Mouse (Mus musculus) hindbrain, embryonic 10.5 days (tissue): ENCODE results near the gene Sec24d. TPM values are rescaled to one million over a fixed set of nuclear protein-coding genes. Genes with fewer than 3 reads are reported as not detected.

Source experiments
- DNase-seq: peaks from one replicate; pipeline ENCODE4 v3.0.0-alpha.2; 2017; ENCODE audit warnings: low spot score
- H3K27ac ChIP-seq: fragments of 300-500 bp; sonication (generic); 2 replicates; pipeline ENCODE4 v1.5.1; 2016; ENCODE audit warnings: mild to moderate bottlenecking, moderate library complexity
- H3K27me3 ChIP-seq: fragments of 300-500 bp; sonication (generic); 2 replicates; pipeline ENCODE4 v1.6.1; 2016; ENCODE audit warnings: mild to moderate bottlenecking; ENCODE audit not compliant: poor library complexity, insufficient read depth, severe bottlenecking
- H3K36me3 ChIP-seq: fragments of 300-500 bp; sonication (generic); 2 replicates; pipeline ENCODE4 v1.6.1; 2016; ENCODE audit warnings: mild to moderate bottlenecking, moderate library complexity
- H3K4me1 ChIP-seq: fragments of 300-500 bp; sonication (generic); replicated peaks from 2 replicates; pipeline ENCODE4 v1.6.1; 2016; ENCODE audit warnings: mild to moderate bottlenecking
- H3K4me3 ChIP-seq: fragments of 300-500 bp; sonication (generic); 2 replicates; pipeline ENCODE4 v1.5.1; 2016; ENCODE audit warnings: mild to moderate bottlenecking, moderate library complexity
- H3K9me3 ChIP-seq: fragments of 300-500 bp; sonication (generic); 2 replicates; pipeline ENCODE4 v1.6.1; 2016; ENCODE audit warnings: mild to moderate bottlenecking, moderate library complexity
- WGBS: fragments of 180-500 bp; shearing (Covaris S2); methylation state at CpG from one replicate; pipeline ENCODE4 v1.1.7; 2016; 5-methylcytosine and 5-hydroxymethylcytosine counted together
- polyA plus RNA-seq: library from polyadenylated mRNA; unstranded; fragments of >200 nt; fragmentation: Nextera tagmentation; extraction: Ambion mirVana; gene quantifications from 2 replicates; pipeline ENCODE4 v1.2.1, GENCODE M21; 2016

The Sec24d gene
- polyA plus RNA-seq, 1 experiment from 2014 or later, result 20.1 TPM

- DNase-seq, result no peak
- WGBS, result 87% methylated on average over 4 of the region's 4 CpGs
- H3K27ac ChIP-seq, result no peak overlapping the region
- no peaks in the 10 kb centered on the region for H3K36me3 ChIP-seq
- H3K27me3 ChIP-seq, result no peaks in the 10 kb centered on the region
- no peaks in the 10 kb centered on the region for H3K4me1 ChIP-seq
- no peaks in the 10 kb centered on the region for H3K9me3 ChIP-seq
- H3K4me3 ChIP-seq, result no peak overlapping the region
Observed at GRCm38 (mm10) chr3:123258709-123259108, 8.5 kb upstream of the Sec24d start.

GRCm38 (mm10) chr3:123264706-123265105, 2.5 kb upstream of the Sec24d start:
- Histone ChIP-seq H3K4me1 (peaks cover 13% of the 10 kb centered on the region), H3K27me3 (peaks cover 46% of the 10 kb centered on the region), H3K36me3 (no peaks in the 10 kb centered on the region), H3K4me3 (peak overlapping the region; percentile 24; the same call in 1 of the 2 replicates), H3K27ac (no peak overlapping the region), H3K9me3 (no peaks in the 10 kb centered on the region)
- WGBS, result 60% methylated on average over 6 of the region's 6 CpGs
- DNase-seq, result no peak

GRCm38 (mm10) chr3:123267741-123268201, 516 bp downstream of the Sec24d start:
- H3K4me3 ChIP-seq, result peak overlapping the region; percentile 83
- H3K27me3 ChIP-seq, result peaks cover 46% of the 10 kb centered on the region
- H3K36me3 ChIP-seq, result no peaks in the 10 kb centered on the region
- DNase-seq, result peak; percentile 54
- peaks cover 13% of the 10 kb centered on the region for H3K4me1 ChIP-seq
- H3K27ac ChIP-seq, result peak overlapping the region; percentile 80
- H3K9me3 ChIP-seq, result no peaks in the 10 kb centered on the region
- under 1% methylated on average over 25 of the region's 25 CpGs for WGBS

- Histone ChIP-seq H3K9me3 (peaks cover 2% of the 10 kb centered on the region; the same call in 1 of the 2 replicates), H3K27me3 (no peaks in the 10 kb centered on the region), H3K27ac (no peak overlapping the region), H3K36me3 (no peaks in the 10 kb centered on the region), H3K4me3 (no peak overlapping the region), H3K4me1 (no peaks in the 10 kb centered on the region)
- no peak for DNase-seq
- 84% methylated on average over 12 of the region's 12 CpGs for WGBS
Observed at GRCm38 (mm10) chr3:123282866-123283615, 15.8 kb downstream of the Sec24d start.

- no peak for DNase-seq
- Histone ChIP-seq H3K36me3 (no peaks in the 10 kb centered on the region), H3K4me1 (peaks cover 2% of the 10 kb centered on the region; the same call in 1 of the 2 replicates), H3K4me3 (no peak overlapping the region), H3K9me3 (peaks cover 2% of the 10 kb centered on the region; the same call in 1 of the 2 replicates), H3K27ac (no peak overlapping the region), H3K27me3 (no peaks in the 10 kb centered on the region)
- WGBS, result 93% methylated on average over 5 of the region's 5 CpGs
Observed at GRCm38 (mm10) chr3:123284284-123284683, 17.0 kb downstream of the Sec24d start.

- peaks cover 2% of the 10 kb centered on the region; the same call in 1 of the 2 replicates for H3K9me3 ChIP-seq
- H3K27me3 ChIP-seq, result no peaks in the 10 kb centered on the region
- no peaks in the 10 kb centered on the region for H3K36me3 ChIP-seq
- H3K4me1 ChIP-seq, result peaks cover 4% of the 10 kb centered on the region; the same call in 1 of the 2 replicates
- no peak overlapping the region for H3K4me3 ChIP-seq
- no peak for DNase-seq
- H3K27ac ChIP-seq, result no peak overlapping the region
Observed at GRCm38 (mm10) chr3:123285649-123286048, 18.4 kb downstream of the Sec24d start.

- 55% methylated on average over 9 of the region's 9 CpGs for WGBS
Observed at GRCm38 (mm10) chr3:123288856-123289570, 21.8 kb downstream of the Sec24d start.

GRCm38 (mm10) chr3:123291670-123292069, 24.4 kb downstream of the Sec24d start:
- DNase-seq, result no peak
- Histone ChIP-seq H3K4me3 (no peak overlapping the region), H3K4me1 (peaks cover 8% of the 10 kb centered on the region; the same call in 1 of the 2 replicates), H3K9me3 (no peaks in the 10 kb centered on the region), H3K27me3 (no peaks in the 10 kb centered on the region), H3K36me3 (peaks cover 6% of the 10 kb centered on the region; the same call in 1 of the 2 replicates), H3K27ac (no peak overlapping the region)

More at GRCm38 (mm10) chr3:123288856-123289570, 21.8 kb downstream of the Sec24d start:
- Histone ChIP-seq H3K9me3 (peaks cover 2% of the 10 kb centered on the region; the same call in 1 of the 2 replicates), H3K27me3 (no peaks in the 10 kb centered on the region), H3K36me3 (peaks cover 4% of the 10 kb centered on the region; the same call in 1 of the 2 replicates), H3K4me1 (peaks cover 4% of the 10 kb centered on the region; the same call in 1 of the 2 replicates), H3K4me3 (no peak overlapping the region), H3K27ac (no peak overlapping the region)
- no peak for DNase-seq

GRCm38 (mm10) chr3:123296654-123297053, 29.4 kb downstream of the Sec24d start:
- peaks cover 6% of the 10 kb centered on the region; the same call in 1 of the 2 replicates for H3K36me3 ChIP-seq
- WGBS, result 70% methylated on average over 11 of the region's 11 CpGs
- H3K9me3 ChIP-seq, result no peaks in the 10 kb centered on the region
- H3K27ac ChIP-seq, result no peak overlapping the region
- no peaks in the 10 kb centered on the region for H3K27me3 ChIP-seq
- peaks cover 6% of the 10 kb centered on the region; the same call in 1 of the 2 replicates for H3K4me1 ChIP-seq
- no peak overlapping the region for H3K4me3 ChIP-seq
- DNase-seq, result no peak

- no peak overlapping the region for H3K4me3 ChIP-seq
- peaks cover 6% of the 10 kb centered on the region; the same call in 1 of the 2 replicates for H3K4me1 ChIP-seq
- H3K9me3 ChIP-seq, result no peaks in the 10 kb centered on the region; the same call in 1 of the 2 replicates
- H3K36me3 ChIP-seq, result peaks cover 15% of the 10 kb centered on the region; the same call in 1 of the 2 replicates
- 93% methylated on average over 9 of the region's 9 CpGs for WGBS
- no peak for DNase-seq
- H3K27me3 ChIP-seq, result no peaks in the 10 kb centered on the region
- no peak overlapping the region for H3K27ac ChIP-seq
Observed at GRCm38 (mm10) chr3:123298283-123298682, 31.0 kb downstream of the Sec24d start.

- 92% methylated on average over 2 of the region's 2 CpGs for WGBS
- no peak overlapping the region for H3K27ac ChIP-seq
- no peak overlapping the region for H3K4me3 ChIP-seq
- no peaks in the 10 kb centered on the region; the same call in 1 of the 2 replicates for H3K9me3 ChIP-seq
- H3K27me3 ChIP-seq, result no peaks in the 10 kb centered on the region
- no peak for DNase-seq
- peaks cover 9% of the 10 kb centered on the region; the same call in 1 of the 2 replicates for H3K36me3 ChIP-seq
- peaks cover 3% of the 10 kb centered on the region; the same call in 1 of the 2 replicates for H3K4me1 ChIP-seq
Observed at GRCm38 (mm10) chr3:123301521-123301920, 34.3 kb downstream of the Sec24d start.

GRCm38 (mm10) chr3:123305611-123306010, 38.4 kb downstream of the Sec24d start:
- peaks cover 9% of the 10 kb centered on the region; the same call in 1 of the 2 replicates for H3K36me3 ChIP-seq
- WGBS, result 93% methylated on average over 15 of the region's 15 CpGs
- no peaks in the 10 kb centered on the region for H3K27me3 ChIP-seq
- no peak for DNase-seq
- H3K4me1 ChIP-seq, result no peaks in the 10 kb centered on the region
- H3K27ac ChIP-seq, result no peak overlapping the region
- no peak overlapping the region for H3K4me3 ChIP-seq
- no peaks in the 10 kb centered on the region; the same call in 1 of the 2 replicates for H3K9me3 ChIP-seq
